Mouse (Mus musculus) ES-E14 (cell line): ENCODE data around the gene Gdf7. TPM values are rescaled to one million over a fixed set of nuclear protein-coding genes. Genes with fewer than 3 reads are reported as not detected.

ENCODE experiments used
- DNase-seq: peaks from one replicate; pipeline ENCODE4 v3.0.0-alpha.2; 2013; ENCODE audit warnings: low read depth, low spot score
- H3K27ac ChIP-seq: 2 replicates; pipeline ENCODE4 v1.5.1; 2012; ENCODE audit warnings: low read depth, mild to moderate bottlenecking, low read length, moderate library complexity, mixed read lengths; ENCODE audit not compliant: poor library complexity, insufficient read depth, severe bottlenecking
- H3K36me3 ChIP-seq: 2 replicates; pipeline ENCODE4 v1.6.1; 2012; ENCODE audit warnings: mild to moderate bottlenecking, low read length, moderate library complexity, mixed read lengths; ENCODE audit not compliant: control insufficient read depth, poor library complexity, insufficient read depth, severe bottlenecking
- H3K4me1 ChIP-seq, 2 experiments: fragments of 150-350 bp in 1 of 2; sonication (generic) in 1 of 2; 2 replicates each; pipeline ENCODE4 v1.6.1; 2012; ENCODE audit warnings: low read length in 2 of 2, mild to moderate bottlenecking in 1 of 2, mixed read lengths in 1 of 2; ENCODE audit not compliant: control insufficient read depth in 2 of 2, insufficient read depth in 2 of 2, poor library complexity in 1 of 2
- H3K4me3 ChIP-seq, 2 experiments: fragments of 150-350 bp in 1 of 2; sonication (generic) in 1 of 2; 2 replicates each; pipeline ENCODE4 v1.5.1; 2012; ENCODE audit warnings: low read length in 2 of 2, low read depth in 1 of 2, mild to moderate bottlenecking in 1 of 2, mixed read lengths in 1 of 2; ENCODE audit not compliant: insufficient read depth in 1 of 2, poor library complexity in 1 of 2, severe bottlenecking in 1 of 2
- H3K9ac ChIP-seq: 2 replicates; pipeline ENCODE4 v1.6.1; 2012; ENCODE audit warnings: low read depth, mild to moderate bottlenecking, low read length, mixed read lengths; ENCODE audit not compliant: poor library complexity, insufficient read depth, severe bottlenecking
- H3K9me3 ChIP-seq: fragments of 150-350 bp; sonication (generic); 2 replicates; pipeline ENCODE4 v1.6.1; 2012; ENCODE audit warnings: low read depth, mild to moderate bottlenecking, low read length; ENCODE audit not compliant: control insufficient read depth, insufficient read depth
- CHD2 ChIP-seq: IDR thresholded peaks from 2 replicates; pipeline ENCODE4 v1.6.1; 2014; ENCODE audit warnings: mild to moderate bottlenecking, low read depth, low read length, inconsistent platforms
- HCFC1 ChIP-seq: IDR thresholded peaks from 2 replicates; pipeline ENCODE4 v1.6.1; 2012; ENCODE audit warnings: low read length, inconsistent platforms, borderline replicate concordance; ENCODE audit not compliant: insufficient read depth
- MAFK ChIP-seq: IDR thresholded peaks from 2 replicates; pipeline ENCODE4 v1.6.1; 2014; ENCODE audit warnings: mild to moderate bottlenecking, low read depth, low read length, inconsistent platforms; ENCODE audit not compliant: insufficient read depth
- ZC3H11A ChIP-seq: IDR thresholded peaks from 2 replicates; pipeline ENCODE4 v1.6.1; 2012; ENCODE audit warnings: low read depth, mild to moderate bottlenecking, inconsistent platforms, low read length, borderline replicate concordance
- ZNF384 ChIP-seq: IDR thresholded peaks from 2 replicates; pipeline ENCODE4 v1.6.1; 2012; ENCODE audit warnings: low read depth, low read length, inconsistent platforms
- in situ Hi-C, 2 experiments: fragments of 600-800 bp; cut with MboI; formaldehyde crosslinking; loops; one replicate each; pipeline ENCODE4 v1.15.1; 2025; ENCODE audit warnings: low sequenced_read_pairs in 2 of 2, inconsistent platforms in 1 of 2; ENCODE audit not compliant: unreplicated experiment in 2 of 2
- total RNA-seq: library from RNA; depleted of rRNA; stranded (reverse); fragments of 300-350 nt; gene quantifications from 2 replicates; pipeline ENCODE4 v1.2.3, GENCODE M21; 2012

The Gdf7 gene
- total RNA-seq, 1 experiment, result 0.71 TPM

DNA sequence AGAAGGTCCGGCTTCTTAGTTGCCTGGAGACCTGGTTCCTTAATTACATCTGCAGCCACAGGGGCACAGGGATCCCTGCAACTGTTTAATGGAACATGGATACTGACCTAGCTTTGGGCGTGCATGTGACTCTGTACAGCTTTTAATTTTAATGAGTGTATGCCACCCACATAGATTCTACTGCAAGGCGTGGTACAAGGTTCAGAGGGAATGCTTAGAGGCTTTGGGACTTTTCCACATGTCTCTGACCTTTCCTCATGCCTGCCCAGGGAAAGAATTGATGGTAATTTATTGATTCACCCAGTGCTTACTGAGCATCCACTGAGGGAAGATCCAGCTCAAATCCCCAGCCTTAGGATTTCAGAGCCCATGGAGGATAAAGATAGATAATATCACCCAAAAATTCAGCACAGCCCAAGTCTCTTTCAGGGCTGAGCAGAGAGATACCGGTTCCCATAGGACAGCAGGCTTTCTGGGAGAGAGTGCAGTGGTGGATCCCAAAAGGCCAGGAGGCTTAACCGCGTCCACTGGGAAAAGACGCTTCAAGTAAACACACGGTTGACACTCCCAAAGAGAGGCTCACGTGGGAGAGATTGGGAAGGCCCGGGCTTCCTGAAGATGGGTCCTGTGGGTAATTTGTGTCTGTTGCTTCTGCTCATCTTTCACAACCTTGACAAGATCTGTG lies 35.0 kb upstream of the Gdf7 start:
- no peak overlapping the region for H3K4me3 ChIP-seq
- H3K9me3 ChIP-seq, result no peaks in the 10 kb centered on the region
- H3K4me1 ChIP-seq, result peaks cover 0 to 15% of the 10 kb centered on the region in 2 experiments; a peak in 1 of 4 replicates
- H3K27ac ChIP-seq, result no peak overlapping the region
- TF ChIP-seq MAFK, result no peak
- no peak for TF ChIP-seq HCFC1
- no peak for TF ChIP-seq ZNF384
- no peak for TF ChIP-seq CHD2
- TF ChIP-seq ZC3H11A, result no peak
- no peak for DNase-seq
- no peak overlapping the region for H3K9ac ChIP-seq
- peaks cover 31% of the 10 kb centered on the region; the same call in 1 of the 2 replicates for H3K36me3 ChIP-seq
- in situ Hi-C loops, result no loop called here

DNA sequence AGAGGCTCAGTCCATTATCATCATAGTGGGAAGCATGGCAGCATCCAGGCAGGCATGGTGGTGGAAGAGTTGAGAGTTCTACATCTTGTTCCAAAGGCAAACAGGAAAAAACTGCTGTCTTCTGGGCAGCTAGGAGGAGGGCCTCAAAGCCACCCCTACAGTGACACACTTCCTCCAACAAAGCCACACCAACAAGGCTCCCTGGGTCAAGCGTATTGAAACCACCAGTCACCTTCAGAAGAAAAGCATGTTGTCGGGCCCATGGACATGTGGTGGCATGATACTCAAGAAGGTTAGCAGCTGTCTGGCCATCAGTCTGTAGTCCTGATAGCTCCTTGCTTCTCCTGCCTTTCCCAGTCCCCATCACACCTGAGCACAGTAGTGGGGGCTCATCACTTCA lies 33.7 kb upstream of the Gdf7 start:
- peaks cover 0 to 12% of the 10 kb centered on the region in 2 experiments; a peak in 1 of 4 replicates for H3K4me1 ChIP-seq
- no peak overlapping the region for H3K27ac ChIP-seq
- H3K9me3 ChIP-seq, result no peaks in the 10 kb centered on the region
- peaks cover 36% of the 10 kb centered on the region; the same call in 1 of the 2 replicates for H3K36me3 ChIP-seq
- H3K9ac ChIP-seq, result no peak overlapping the region
- in situ Hi-C loops, result no loop called here
- DNase-seq, result no peak
- H3K4me3 ChIP-seq, result no peak overlapping the region
- no peak for TF ChIP-seq HCFC1
- TF ChIP-seq ZC3H11A, result no peak
- no peak for TF ChIP-seq CHD2
- no peak for TF ChIP-seq MAFK
- TF ChIP-seq ZNF384, result no peak

DNA sequence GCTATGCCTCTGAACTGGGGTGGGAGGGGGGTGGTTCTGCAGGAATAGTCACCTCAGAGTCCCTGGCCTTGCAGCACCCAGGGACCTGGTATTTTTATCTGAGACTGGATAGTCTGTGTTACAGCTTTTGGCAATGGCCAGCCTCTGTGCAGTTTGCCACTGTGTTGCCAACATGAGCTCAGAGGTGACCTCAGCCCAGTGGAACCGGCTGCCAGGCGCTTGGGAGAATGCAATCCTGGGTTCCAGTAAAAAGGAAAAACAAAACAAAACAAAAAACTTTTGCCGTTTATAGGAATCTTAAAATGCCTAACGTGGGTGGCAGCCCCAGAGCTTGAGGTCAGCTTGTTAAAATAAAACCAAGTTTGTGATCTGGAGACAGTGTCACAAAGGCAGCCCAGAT lies 32.5 kb upstream of the Gdf7 start:
- TF ChIP-seq ZNF384 (no peak), MAFK (no peak), HCFC1 (no peak), ZC3H11A (no peak), CHD2 (no peak)
- in situ Hi-C loops, result no loop called here
- no peak for DNase-seq
- Histone ChIP-seq H3K36me3 (peaks cover 40% of the 10 kb centered on the region; the same call in 1 of the 2 replicates), H3K27ac (no peak overlapping the region), H3K4me1 (peaks cover 0 to 5% of the 10 kb centered on the region in 2 experiments; a peak in 1 of 4 replicates), H3K9me3 (no peaks in the 10 kb centered on the region), H3K4me3 (no peak overlapping the region), H3K9ac (no peak overlapping the region)

DNA sequence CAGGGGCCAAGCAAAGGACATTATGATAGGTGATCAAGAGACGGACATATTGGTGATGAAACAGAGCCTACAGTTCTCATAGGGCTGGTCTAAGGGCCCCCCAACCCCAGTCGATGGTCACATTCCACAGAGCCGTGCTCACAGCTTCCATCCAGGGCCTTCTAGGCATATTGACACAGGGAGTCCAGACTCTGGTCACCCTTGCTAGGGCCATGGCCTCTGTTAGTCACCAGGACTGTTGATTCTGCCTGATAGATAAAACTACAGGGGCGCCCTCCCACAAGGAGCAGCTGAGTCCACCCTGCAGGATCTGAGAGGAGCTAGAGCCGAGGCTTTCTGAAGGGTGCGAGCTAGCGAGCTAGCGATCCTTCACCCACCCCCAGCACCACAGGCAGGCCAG lies 31.9 kb upstream of the Gdf7 start:
- Histone ChIP-seq H3K27ac (no peak overlapping the region), H3K9me3 (no peaks in the 10 kb centered on the region), H3K9ac (no peak overlapping the region), H3K36me3 (peaks cover 39% of the 10 kb centered on the region; the same call in 1 of the 2 replicates), H3K4me3 (no peak overlapping the region), H3K4me1 (no peaks in the 10 kb centered on the region)
- in situ Hi-C loops, result no loop called here
- no peak for DNase-seq
- no peak for TF ChIP-seq ZNF384
- no peak for TF ChIP-seq CHD2
- no peak for TF ChIP-seq ZC3H11A
- no peak for TF ChIP-seq MAFK
- TF ChIP-seq HCFC1, result no peak
